Mouse (Mus musculus) myocyte (in vitro differentiated cells): ENCODE measurements around the gene Mbnl2. TPM values are rescaled to one million over a fixed set of nuclear protein-coding genes. Genes with fewer than 3 reads are reported as not detected.

Experiments
- H3K27me3 ChIP-seq: one replicate; pipeline ENCODE4 v1.6.1; 2011; ENCODE audit not compliant: control insufficient read depth, insufficient read depth, insufficient read length
- H3K36me3 ChIP-seq: one replicate; pipeline ENCODE4 v1.6.1; 2011; ENCODE audit not compliant: control insufficient read depth, insufficient read depth
- H3K4me2 ChIP-seq: one replicate; pipeline ENCODE4 v1.6.1; 2011; ENCODE audit warnings: low read depth, control low read depth
- H3K4me3 ChIP-seq: one replicate; pipeline ENCODE4 v1.5.1; 2011; ENCODE audit warnings: mild to moderate bottlenecking, control low read depth, moderate library complexity
- H3K79me2 ChIP-seq: one replicate; pipeline ENCODE4 v1.6.1; 2011; ENCODE audit not compliant: control insufficient read depth, insufficient read depth
- H3ac ChIP-seq: one replicate; pipeline ENCODE4 v1.6.1; 2011; ENCODE audit not compliant: control insufficient read depth, insufficient read length
- CEBPB ChIP-seq: IDR thresholded peaks from 2 replicates; pipeline ENCODE4 v1.6.1; 2011; ENCODE audit warnings: mild to moderate bottlenecking, moderate library complexity; ENCODE audit not compliant: poor library complexity, insufficient read depth, severe bottlenecking
- E2F4 ChIP-seq: IDR thresholded peaks from one replicate; pipeline ENCODE4 v1.6.1; 2011; ENCODE audit warnings: mild to moderate bottlenecking, control low read depth, moderate library complexity; ENCODE audit not compliant: insufficient read depth
- MAX ChIP-seq: IDR thresholded peaks from one replicate; pipeline ENCODE4 v1.6.1; 2011; ENCODE audit warnings: low read depth, mild to moderate bottlenecking, control low read depth
- MYOD1 ChIP-seq, 3 experiments: IDR thresholded peaks; one replicate each; pipeline ENCODE4 v1.6.1; 2011; ENCODE audit warnings: control low read depth in 2 of 3, low read depth in 2 of 3, mild to moderate bottlenecking in 2 of 3, moderate library complexity in 1 of 3; ENCODE audit not compliant: insufficient read length in 2 of 3, control insufficient read depth in 1 of 3
- MYOG ChIP-seq, 3 experiments: IDR thresholded peaks; one replicate each; pipeline ENCODE4 v1.6.1; 2011; ENCODE audit warnings: control low read depth in 2 of 3, low read depth in 2 of 3, mild to moderate bottlenecking in 2 of 3; ENCODE audit not compliant: insufficient read length in 2 of 3, control insufficient read depth in 1 of 3, insufficient read depth in 1 of 3
- POLR2A ChIP-seq: IDR thresholded peaks from one replicate; pipeline ENCODE4 v1.6.1; 2011; ENCODE audit warnings: low read depth, mild to moderate bottlenecking, control low read depth, moderate library complexity; ENCODE audit not compliant: insufficient read length
- POLR2AphosphoS2 ChIP-seq: IDR thresholded peaks from one replicate; pipeline ENCODE4 v1.6.1; 2011; ENCODE audit warnings: low read depth, control low read depth; ENCODE audit not compliant: insufficient read length
- REST ChIP-seq: IDR thresholded peaks from one replicate; pipeline ENCODE4 v1.6.1; 2011; ENCODE audit warnings: mild to moderate bottlenecking, control low read depth, moderate library complexity; ENCODE audit not compliant: insufficient read depth, insufficient read length
- SRF ChIP-seq: IDR thresholded peaks from one replicate; pipeline ENCODE4 v1.6.1; 2011; ENCODE audit warnings: low read depth; ENCODE audit not compliant: control insufficient read depth, insufficient read length
- TCF12 ChIP-seq: IDR thresholded peaks from one replicate; pipeline ENCODE4 v1.6.1; 2011; ENCODE audit warnings: mild to moderate bottlenecking, control low read depth; ENCODE audit not compliant: poor library complexity, insufficient read depth, severe bottlenecking
- TCF3 ChIP-seq: IDR thresholded peaks from one replicate; pipeline ENCODE4 v1.6.1; 2011; ENCODE audit warnings: low read depth, control low read depth; ENCODE audit not compliant: insufficient read length
- USF1 ChIP-seq: IDR thresholded peaks from one replicate; pipeline ENCODE4 v1.6.1; 2011; ENCODE audit warnings: low read depth, mild to moderate bottlenecking, control low read depth, moderate library complexity
- polyA plus RNA-seq: library from polyadenylated mRNA; unstranded; fragments of >200 nt; fragmentation: generic; extraction: Trizol; gene quantifications from one replicate; pipeline ENCODE4 v1.2.1, GENCODE M21; 2012; ENCODE audit warnings: missing spikeins

Gene Mbnl2
- polyA plus RNA-seq, 1 experiment: 38.5 TPM

- no peaks in the 10 kb centered on the region for H3K27me3 ChIP-seq
- no peak overlapping the region for H3K4me3 ChIP-seq
- no peak for TF ChIP-seq POLR2A
- no peak for TF ChIP-seq USF1
- no peak for TF ChIP-seq MAX
- no peak for TF ChIP-seq E2F4
- TF ChIP-seq CEBPB: no peak
- TF ChIP-seq MYOD1 (IDR thresholded peaks at IDR 0.05; ENCODE audit: control insufficient read depth in 1 of 3, insufficient read length in 2 of 3, low read depth in 2 of 3): no peak
- TF ChIP-seq TCF3: no peak
- TF ChIP-seq TCF12: no peak
- no peak for TF ChIP-seq POLR2AphosphoS2
- no peak overlapping the region for H3K4me2 ChIP-seq
- no peaks in the 10 kb centered on the region for H3K79me2 ChIP-seq
- H3ac ChIP-seq: no peak overlapping the region
- no peaks in the 10 kb centered on the region for H3K36me3 ChIP-seq
Measured at GRCm38 (mm10) chr14:120257483-120257882, 18.0 kb upstream of the Mbnl2 start.

GRCm38 (mm10) chr14:120259426-120259825, 16.0 kb upstream of the Mbnl2 start:
- H3K4me2 ChIP-seq: no peak overlapping the region
- no peaks in the 10 kb centered on the region for H3K36me3 ChIP-seq
- TF ChIP-seq MYOD1 (IDR thresholded peaks at IDR 0.05; ENCODE audit: control insufficient read depth in 1 of 3, insufficient read length in 2 of 3, low read depth in 2 of 3): no peak
- TF ChIP-seq POLR2AphosphoS2: no peak
- H3K4me3 ChIP-seq: no peak overlapping the region
- no peaks in the 10 kb centered on the region for H3K79me2 ChIP-seq
- H3K27me3 ChIP-seq: no peaks in the 10 kb centered on the region
- H3ac ChIP-seq: no peak overlapping the region

GRCm38 (mm10) chr14:120261606-120262005, 13.9 kb upstream of the Mbnl2 start:
- no peak for TF ChIP-seq CEBPB
- TF ChIP-seq MYOG (IDR thresholded peaks at IDR 0.05; ENCODE audit: control insufficient read depth in 1 of 3, insufficient read depth in 1 of 3, insufficient read length in 2 of 3, low read depth in 2 of 3): no peak
- TF ChIP-seq POLR2A: no peak
- no peak for TF ChIP-seq POLR2AphosphoS2
- TF ChIP-seq MYOD1 (IDR thresholded peaks at IDR 0.05; ENCODE audit: control insufficient read depth in 1 of 3, insufficient read length in 2 of 3, low read depth in 2 of 3): no peak
- TF ChIP-seq USF1: no peak
- no peak for TF ChIP-seq TCF3
- TF ChIP-seq MAX: no peak
- no peak for TF ChIP-seq SRF
- TF ChIP-seq E2F4: no peak
- no peak for TF ChIP-seq REST
- no peak for TF ChIP-seq TCF12
- no peak overlapping the region for H3K4me2 ChIP-seq
- H3K27me3 ChIP-seq: no peaks in the 10 kb centered on the region
- no peak overlapping the region for H3K4me3 ChIP-seq
- H3ac ChIP-seq: no peak overlapping the region
- H3K36me3 ChIP-seq: no peaks in the 10 kb centered on the region
- no peaks in the 10 kb centered on the region for H3K79me2 ChIP-seq

GRCm38 (mm10) chr14:120262660-120263379, 12.6 kb upstream of the Mbnl2 start:
- Histone ChIP-seq H3K27me3 (no peaks in the 10 kb centered on the region), H3K4me3 (no peak overlapping the region), H3ac (no peak overlapping the region), H3K36me3 (no peaks in the 10 kb centered on the region), H3K4me2 (no peak overlapping the region), H3K79me2 (no peaks in the 10 kb centered on the region)
- TF ChIP-seq USF1: no peak
- no peak for TF ChIP-seq TCF3
- no peak for TF ChIP-seq POLR2AphosphoS2
- no peak for TF ChIP-seq MYOD1 (IDR thresholded peaks at IDR 0.05; ENCODE audit: control insufficient read depth in 1 of 3, insufficient read length in 2 of 3, low read depth in 2 of 3)
- TF ChIP-seq MYOG (IDR thresholded peaks at IDR 0.05; ENCODE audit: control insufficient read depth in 1 of 3, insufficient read depth in 1 of 3, insufficient read length in 2 of 3, low read depth in 2 of 3): no peak
- TF ChIP-seq MAX: no peak
- TF ChIP-seq REST: no peak

GRCm38 (mm10) chr14:120263380-120264135, 11.9 kb upstream of the Mbnl2 start:
- Histone ChIP-seq H3ac (no peak overlapping the region), H3K4me2 (no peak overlapping the region), H3K79me2 (no peaks in the 10 kb centered on the region), H3K4me3 (no peak overlapping the region), H3K27me3 (no peaks in the 10 kb centered on the region), H3K36me3 (no peaks in the 10 kb centered on the region)
- TF ChIP-seq MYOD1 (IDR thresholded peaks at IDR 0.05; ENCODE audit: control insufficient read depth in 1 of 3, insufficient read length in 2 of 3, low read depth in 2 of 3) (no peak), SRF (no peak), REST (no peak), E2F4 (no peak), CEBPB (no peak)
